Mouse (Mus musculus) heart, postnatal 25 days (tissue): ENCODE results near the gene Btn1a1. TPM values are rescaled to one million over a fixed set of nuclear protein-coding genes. Genes with fewer than 3 reads are reported as not detected.

Experiments used
- DNase-seq: peaks from one replicate; pipeline ENCODE4 v3.0.0; 2022; ENCODE audit warnings: low spot score
- intact Hi-C: fragments of 180-260 bp; cut with DNase I; formaldehyde crosslinking; loops from one replicate; pipeline ENCODE4 v1.15.1; 2025
- total RNA-seq, 2 experiments: library from RNA; stranded (reverse); gene quantifications; 2 replicates each; pipeline ENCODE4 v1.2.3; 2021

Btn1a1 gene
- total RNA-seq: not detected

GRCm38 (mm10) chr13:23465600-23466109, at the start of gene Btn1a1:
Gene Btn1a1 (minus strand): TSS chr13:23465901.
- intact Hi-C loops: no loop called here
- no peak for DNase-seq

- DNase-seq: no peak
- intact Hi-C loops: loop anchor here (5.0 to 10.0 kb wide), 2 partner anchors 1493 to 1570 kb away; partner anchors contain the start of gene Zfp184
Measured at GRCm38 (mm10) chr13:23515281-23515680, 49.6 kb upstream of the Btn1a1 start.

- no peak for DNase-seq
- intact Hi-C loops: loop anchor here (10.0 kb wide), 1 partner anchor 1569 kb away; the partner anchor contains the start of gene Zfp184
Measured at GRCm38 (mm10) chr13:23513517-23513916, 47.8 kb upstream of the Btn1a1 start.

- intact Hi-C loops: loop anchor here (10.0 kb wide), 1 partner anchor 1565 kb away; the partner anchor contains the start of gene Zfp184
Measured at GRCm38 (mm10) chr13:23510127-23510526, 44.4 kb upstream of the Btn1a1 start.

GRCm38 (mm10) chr13:23506819-23507515, 41.3 kb upstream of the Btn1a1 start:
- intact Hi-C loops: no loop called here

More at GRCm38 (mm10) chr13:23510127-23510526, 44.4 kb upstream of the Btn1a1 start:
- no peak for DNase-seq

GRCm38 (mm10) chr13:23506351-23506750, 40.6 kb upstream of the Btn1a1 start:
- intact Hi-C loops: no loop called here
- no peak for DNase-seq

More at GRCm38 (mm10) chr13:23506819-23507515, 41.3 kb upstream of the Btn1a1 start:
- no peak for DNase-seq

GRCm38 (mm10) chr13:23505662-23506345, 40.1 kb upstream of the Btn1a1 start:
- intact Hi-C loops: no loop called here
- no peak for DNase-seq

GRCm38 (mm10) chr13:23503797-23504196, 38.1 kb upstream of the Btn1a1 start:
- intact Hi-C loops: no loop called here
- DNase-seq: no peak

GRCm38 (mm10) chr13:23502916-23503315, 37.2 kb upstream of the Btn1a1 start:
- no peak for DNase-seq
- intact Hi-C loops: no loop called here

GRCm38 (mm10) chr13:23502031-23502567, 36.4 kb upstream of the Btn1a1 start:
- intact Hi-C loops: no loop called here
- DNase-seq: no peak

GRCm38 (mm10) chr13:23501511-23501910, 35.8 kb upstream of the Btn1a1 start:
- no peak for DNase-seq
- intact Hi-C loops: no loop called here

GRCm38 (mm10) chr13:23500424-23501200, 34.9 kb upstream of the Btn1a1 start:
- intact Hi-C loops: no loop called here

GRCm38 (mm10) chr13:23499943-23500342, 34.2 kb upstream of the Btn1a1 start:
- intact Hi-C loops: no loop called here
- DNase-seq: no peak

More at GRCm38 (mm10) chr13:23500424-23501200, 34.9 kb upstream of the Btn1a1 start:
- DNase-seq: no peak

- DNase-seq: no peak
- intact Hi-C loops: no loop called here
Measured at GRCm38 (mm10) chr13:23498653-23499052, 33.0 kb upstream of the Btn1a1 start.

GRCm38 (mm10) chr13:23497656-23498321, 32.1 kb upstream of the Btn1a1 start:
- intact Hi-C loops: no loop called here
- no peak for DNase-seq

- DNase-seq: no peak
- intact Hi-C loops: no loop called here
Measured at GRCm38 (mm10) chr13:23495526-23495925, 29.8 kb upstream of the Btn1a1 start.

GRCm38 (mm10) chr13:23491990-23492389, 26.3 kb upstream of the Btn1a1 start:
- intact Hi-C loops: no loop called here
- no peak for DNase-seq

- intact Hi-C loops: no loop called here
- no peak for DNase-seq
Measured at GRCm38 (mm10) chr13:23491263-23491662, 25.6 kb upstream of the Btn1a1 start.

- DNase-seq: no peak
- intact Hi-C loops: no loop called here
Measured at GRCm38 (mm10) chr13:23490863-23491262, 25.2 kb upstream of the Btn1a1 start.
